Mouse (Mus musculus) frontal cortex, adult 2 months (tissue): ENCODE data around the gene Slc12a8. TPM values are rescaled to one million over a fixed set of nuclear protein-coding genes. Genes with fewer than 3 reads are reported as not detected.

Experiments
- DNase-seq, 2 experiments: peaks; one replicate each; pipeline ENCODE4 v3.0.0; 2022; ENCODE audit warnings: low spot score in 1 of 2; ENCODE audit errors: extremely low spot score in 1 of 2
- polyA plus RNA-seq: library from polyadenylated mRNA; depleted of rRNA; stranded (reverse); fragments of >200 nt; gene quantifications from 2 replicates; pipeline ENCODE4 v1.2.3, GENCODE M21; 2012

Slc12a8 gene
- polyA plus RNA-seq, 1 experiment, result 2.0 TPM

DNA sequence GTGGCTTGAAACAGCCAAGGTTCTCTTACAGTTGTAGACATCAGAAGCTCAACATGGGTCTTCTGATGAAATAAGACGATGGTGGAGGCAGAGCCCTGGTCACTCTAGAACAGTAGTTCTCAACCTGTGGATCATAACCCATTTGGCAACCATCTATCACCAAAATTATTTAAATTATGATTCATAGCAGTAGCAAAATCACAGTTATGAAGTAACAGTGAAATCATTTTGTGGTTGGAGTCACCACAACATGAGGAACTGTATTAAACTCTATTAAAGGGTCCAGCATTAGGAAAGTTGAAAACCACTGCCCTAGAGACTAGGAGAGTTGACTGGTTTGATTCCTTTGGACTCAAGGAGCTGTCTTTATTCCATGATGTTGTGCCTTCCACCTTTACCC, 151.9 kb downstream of the Slc12a8 start:
- no peak for DNase-seq

- DNase-seq, result no peak
Measured at GRCm38 (mm10) chr16:33670340-33670739, 153.2 kb downstream of the Slc12a8 start.

- DNase-seq, result no peak
Measured at GRCm38 (mm10) chr16:33670933-33671332, 153.8 kb downstream of the Slc12a8 start.

GRCm38 (mm10) chr16:33672188-33672587, 155.1 kb downstream of the Slc12a8 start:
- no peak for DNase-seq

GRCm38 (mm10) chr16:33672643-33673042, 155.5 kb downstream of the Slc12a8 start:
- no peak for DNase-seq

DNA sequence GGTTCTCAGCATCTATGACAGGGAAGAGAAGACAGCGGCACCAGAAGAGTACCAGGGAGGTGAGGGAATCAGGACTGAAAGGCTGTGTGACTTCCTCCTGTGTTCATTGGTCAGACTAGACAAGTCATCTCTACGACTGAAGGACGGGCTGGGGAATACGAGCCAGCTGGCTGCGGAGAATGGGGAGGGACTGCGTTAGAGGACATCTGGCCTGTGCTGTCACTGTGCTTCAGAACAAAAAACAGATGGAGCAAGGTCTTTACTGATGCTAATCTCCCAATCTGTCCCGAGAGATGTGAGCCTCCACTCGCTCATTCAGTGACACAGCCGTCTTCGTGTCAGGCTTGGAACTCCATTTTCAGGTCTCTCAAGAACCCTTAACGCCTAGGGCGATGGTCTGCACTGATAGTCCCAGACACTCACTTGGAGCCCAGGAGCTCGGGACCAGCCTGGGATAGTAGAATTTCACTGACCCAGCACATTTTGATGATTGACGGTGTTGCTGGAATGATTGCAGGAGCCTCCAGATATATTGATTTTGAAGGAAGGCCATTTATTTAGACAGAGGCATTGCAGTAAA, 156.5 kb downstream of the Slc12a8 start:
- DNase-seq, result no peak

- DNase-seq, result no peak
Measured at GRCm38 (mm10) chr16:33675151-33675847, 158.2 kb downstream of the Slc12a8 start.

DNA sequence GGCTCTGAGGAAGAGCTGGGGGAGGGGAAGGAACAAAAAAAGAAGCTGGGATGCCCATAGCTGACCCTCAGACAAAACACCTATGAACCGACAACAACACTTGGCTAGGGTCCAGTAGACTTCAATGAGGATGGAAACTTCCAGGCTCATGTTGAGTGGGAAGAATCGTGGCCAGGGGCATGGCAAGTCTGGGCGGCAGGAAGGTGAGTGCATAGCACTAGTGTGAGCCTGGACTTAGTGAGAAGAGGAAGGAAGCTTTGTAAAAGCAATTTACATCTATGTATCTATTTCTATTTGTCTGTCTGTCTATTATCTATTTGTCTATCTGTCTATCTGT, 158.7 kb downstream of the Slc12a8 start:
- no peak for DNase-seq

DNA sequence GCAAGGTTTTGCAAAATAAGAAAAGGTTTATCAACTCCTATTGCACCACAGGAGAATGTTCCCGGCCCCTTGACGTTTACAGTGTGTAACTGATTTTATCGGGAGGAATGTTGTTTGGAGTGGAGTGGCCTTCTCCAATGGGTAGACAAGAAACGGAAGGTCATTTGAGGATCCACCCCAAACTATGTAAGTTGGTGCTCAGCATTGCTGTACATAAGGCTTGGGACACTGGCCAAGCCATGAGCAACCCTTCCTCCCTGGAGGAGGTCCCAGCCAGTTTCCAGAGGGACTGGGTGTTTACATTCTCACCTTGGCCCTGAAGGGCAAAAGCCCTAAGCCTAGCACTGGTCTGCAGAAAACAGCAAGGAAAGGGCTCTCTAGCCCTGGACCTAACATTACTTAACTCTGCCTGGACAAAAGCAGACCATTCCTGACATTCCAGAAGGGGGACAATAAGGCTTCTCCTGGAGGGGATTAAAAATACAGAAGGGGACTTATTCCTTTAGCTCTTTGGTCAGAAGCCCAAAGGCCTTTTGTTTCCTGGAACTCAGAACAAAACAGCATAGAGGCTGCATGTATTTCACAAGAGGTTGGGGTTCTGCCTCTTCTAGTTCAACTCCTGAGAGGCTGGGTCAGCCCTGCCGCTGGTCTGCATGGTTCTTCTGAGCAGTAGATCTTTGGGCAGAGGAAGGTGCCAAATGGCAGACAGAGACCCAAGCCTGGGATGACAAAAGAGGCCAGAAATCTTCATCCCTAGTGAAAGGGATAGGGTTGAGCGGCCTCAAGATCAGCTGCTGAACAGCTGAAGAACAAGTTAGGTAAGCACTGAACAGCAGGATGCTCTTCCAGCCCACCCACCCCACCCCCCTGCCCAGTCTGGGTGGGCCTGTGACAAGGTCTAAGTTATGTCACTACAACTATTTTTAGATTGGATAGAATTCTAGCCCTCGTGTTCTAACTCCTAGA, 159.5 kb downstream of the Slc12a8 start:
- no peak for DNase-seq

GRCm38 (mm10) chr16:33677313-33677690, 160.2 kb downstream of the Slc12a8 start:
- no peak for DNase-seq

DNA sequence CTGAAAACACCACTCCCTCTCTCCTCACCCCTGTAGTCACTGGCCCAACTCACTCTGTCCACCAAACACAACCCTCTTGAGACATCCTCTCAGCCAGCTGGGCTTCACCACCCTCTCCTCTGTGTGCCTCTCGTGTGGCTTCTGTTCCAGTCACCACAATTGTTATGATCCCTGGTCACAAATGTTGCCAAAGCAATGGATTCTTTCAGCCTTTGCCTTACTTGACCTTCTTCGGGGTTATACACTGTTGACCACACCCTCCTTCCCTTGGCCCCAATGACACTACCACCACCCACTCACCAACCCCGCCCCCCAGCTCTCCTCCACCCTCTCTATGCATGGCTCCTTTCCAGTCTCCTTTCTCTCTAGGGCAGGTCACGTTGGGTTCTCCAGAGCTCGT, 160.8 kb downstream of the Slc12a8 start:
- no peak for DNase-seq

- DNase-seq, result no peak
Measured at GRCm38 (mm10) chr16:33680271-33680670, 163.1 kb downstream of the Slc12a8 start.

- DNase-seq, result no peak
Measured at GRCm38 (mm10) chr16:33680816-33681215, 163.7 kb downstream of the Slc12a8 start.

- no peak for DNase-seq
Measured at GRCm38 (mm10) chr16:33681661-33682060, 164.5 kb downstream of the Slc12a8 start.

DNA sequence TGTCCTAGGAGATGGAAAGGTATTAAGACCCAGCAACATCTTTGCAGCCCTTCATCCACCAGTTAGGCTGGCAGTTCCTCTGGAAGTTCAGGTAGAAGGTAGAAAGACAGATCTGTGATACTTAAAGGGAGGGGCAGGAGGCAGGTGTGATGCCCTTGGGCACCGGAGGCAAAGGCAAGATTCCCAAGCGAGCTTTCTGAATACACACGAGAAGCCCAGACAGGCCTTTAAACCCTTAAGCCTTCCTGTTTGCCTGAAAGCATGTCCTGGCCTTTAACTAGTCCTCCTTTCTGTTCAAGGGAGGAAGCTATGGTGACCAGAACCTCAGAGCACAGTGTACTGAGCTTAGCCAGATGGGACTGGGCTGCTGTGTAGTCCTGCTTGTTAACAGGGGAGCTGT, 165.5 kb downstream of the Slc12a8 start:
- DNase-seq, result no peak

GRCm38 (mm10) chr16:33683206-33684161, 166.4 kb downstream of the Slc12a8 start:
- no peak for DNase-seq

DNA sequence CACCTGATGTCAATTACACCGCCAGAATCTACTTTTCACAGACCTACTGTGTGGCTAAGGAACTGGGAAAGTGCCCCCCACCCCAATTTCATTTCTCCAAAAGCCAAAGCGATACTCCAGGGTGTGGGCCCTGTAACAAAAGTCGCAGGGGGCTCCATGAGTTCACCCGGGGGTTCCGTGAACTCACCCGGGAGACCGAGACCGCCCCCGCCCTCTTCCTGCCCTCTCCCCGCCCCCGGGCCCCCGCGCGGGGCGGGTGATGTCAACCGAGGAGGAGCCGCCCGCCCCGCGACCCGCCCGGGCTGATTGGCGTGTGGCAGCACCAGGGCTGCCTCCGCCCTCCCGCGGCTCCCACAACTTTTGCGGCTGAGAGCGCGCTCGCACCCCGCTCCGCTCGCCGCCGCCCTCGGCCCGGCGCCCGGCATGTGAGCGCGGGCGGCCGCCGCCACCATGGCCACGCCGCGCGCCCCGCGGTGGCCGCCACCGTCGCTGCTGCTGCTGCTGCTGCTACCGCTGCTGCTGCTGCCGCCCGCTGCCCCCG, 167.1 kb downstream of the Slc12a8 start, which contains the start of gene Heg1:
Gene Heg1 (plus strand): TSS at position 209 of the 541 bp plus-strand sequence.
- DNase-seq, result peak in 1 of 2 experiments; percentile 59

DNA sequence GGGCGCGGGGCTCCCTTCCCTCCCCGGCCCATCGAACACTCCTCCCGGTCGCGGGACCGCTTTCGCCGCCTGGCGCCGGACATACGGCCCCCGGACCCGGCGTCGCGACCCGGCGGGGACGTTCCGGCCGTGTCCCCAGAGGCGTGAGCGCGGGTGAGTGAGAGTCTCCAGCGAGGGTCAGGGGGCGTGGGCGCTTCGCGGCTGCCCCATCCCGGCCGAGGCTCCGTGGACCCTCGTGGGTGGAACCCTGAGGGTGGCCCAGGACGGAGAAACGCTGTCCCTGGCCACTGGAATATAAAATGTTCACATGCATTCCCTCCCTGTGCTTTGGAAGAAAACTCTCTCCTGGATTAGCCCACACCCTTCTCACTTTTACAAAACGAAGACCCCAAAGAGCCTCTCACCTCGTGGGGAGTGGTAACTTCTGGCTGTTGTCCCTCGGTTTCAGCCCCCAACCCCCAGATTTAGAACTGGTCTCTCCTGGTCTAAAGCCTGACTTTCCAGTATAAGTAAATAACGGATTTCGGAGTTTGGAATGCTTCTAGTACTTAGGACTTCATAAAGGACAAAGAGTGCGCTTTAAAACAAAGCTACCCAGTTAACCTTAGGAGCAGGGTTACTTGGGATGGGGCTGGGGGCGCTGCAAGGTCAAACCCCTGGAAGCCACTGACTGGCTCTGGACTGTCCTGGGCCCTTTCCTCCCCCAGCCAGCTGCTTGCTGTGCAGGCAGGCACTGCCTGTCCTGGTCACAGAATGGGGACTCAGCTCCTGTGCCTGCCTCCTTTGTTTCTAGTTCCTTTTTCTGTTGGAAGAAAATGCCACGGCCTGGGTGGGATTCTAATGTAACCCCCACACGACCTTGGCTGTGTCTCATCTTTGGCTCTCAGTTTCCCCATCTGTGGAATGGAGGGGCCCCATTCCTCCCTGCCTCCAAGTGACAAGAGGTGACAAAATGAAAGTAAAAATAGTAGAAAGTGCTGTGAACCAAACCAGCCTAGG, 167.9 kb downstream of the Slc12a8 start:
- DNase-seq, result no peak

- no peak for DNase-seq
Measured at GRCm38 (mm10) chr16:33686056-33686455, 168.9 kb downstream of the Slc12a8 start.
